ENCODE assay signal across 9 mouse cellular contexts in the genomic region with DNA sequence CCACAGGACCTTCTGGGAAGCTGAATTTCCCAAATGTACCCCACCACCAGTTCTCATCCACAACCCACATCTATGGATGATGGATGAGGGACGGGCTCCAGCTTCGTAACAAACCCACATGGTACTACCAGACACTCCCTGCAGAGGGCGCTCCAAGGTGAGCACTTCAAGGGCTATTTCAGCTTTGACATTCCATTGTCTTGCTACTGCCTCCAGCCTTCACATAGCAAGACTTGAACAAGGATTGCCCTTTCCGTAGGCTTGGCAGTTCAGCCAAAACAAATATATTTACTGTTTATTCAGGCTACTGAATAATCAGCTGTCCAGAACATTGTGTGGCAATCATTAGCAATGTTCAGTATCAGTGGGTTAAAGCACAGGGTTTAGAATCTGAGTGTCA. TPM values are rescaled to one million over a fixed set of nuclear protein-coding genes. Genes with fewer than 3 reads are reported as not detected.
DNase-seq lines count a peak whose midpoint lies in the region; ATAC-seq and TF ChIP-seq lines count a peak whose summit lies in the region.
"Had no signal": no experiment of that assay in that cellular context is flagged by ENCODE, and none has a peak within 500 bp of the region (broad histone marks: within the 10 kb centered on the region; RNA-seq: fewer than 3 reads in every experiment).

No protein-coding gene starts in this region.

- H3K27ac ChIP-seq in forebrain, embryonic 10.5 days = no peak overlapping the region
- no peak overlapping the region for H3K27ac ChIP-seq in forebrain, embryonic 12.5 days
- H3K27ac ChIP-seq in ES-E14 (ENCODE audit: insufficient read depth, low read depth, low read length, poor library complexity, severe bottlenecking) = no peak overlapping the region

- 35% methylated on average over 4 of the region's 4 CpGs for WGBS in forebrain, embryonic 10.5 days
- 19% methylated on average over 4 of the region's 4 CpGs for WGBS in forebrain, embryonic 12.5 days

- H3K36me3 ChIP-seq in forebrain, embryonic 10.5 days (replicated peaks) = no peaks in the 10 kb centered on the region
- no peaks in the 10 kb centered on the region for H3K36me3 ChIP-seq in forebrain, embryonic 12.5 days (replicated peaks)
- no peaks in the 10 kb centered on the region for H3K36me3 ChIP-seq in ES-E14 (ENCODE audit: control insufficient read depth, insufficient read depth, low read length, poor library complexity, severe bottlenecking)

- in situ Hi-C loops in ES-E14 (cut with MboI; ENCODE audit: low sequenced_read_pairs in 2 of 2, unreplicated experiment in 2 of 2) = no loop called here

- no peaks in the 10 kb centered on the region for H3K9me3 ChIP-seq in forebrain, embryonic 10.5 days
- H3K9me3 ChIP-seq in forebrain, embryonic 12.5 days = no peaks in the 10 kb centered on the region
- no peaks in the 10 kb centered on the region for H3K9me3 ChIP-seq in ES-E14 (ENCODE audit: control insufficient read depth, insufficient read depth, low read depth, low read length)

- peak; percentile 46 for DNase-seq in forebrain, embryonic 10.5 days (ENCODE audit: extremely low spot score, low spot score)
- peak; percentile 87 for DNase-seq in ES-E14 (ENCODE audit: low read depth, low spot score)
- peak; percentile 34 for DNase-seq in c-Kit-positive CD71-positive TER-119-positive erythroid progenitor cells, embryonic 14.5 days (ENCODE audit: low spot score)
- DNase-seq in gastrocnemius, adult 8-10 months (ENCODE audit: low spot score in 2 of 2) = peak; percentile 51 to 58
- peak; percentile 71 for DNase-seq in layer of hippocampus, adult 11-12 months (ENCODE audit: low spot score)
- peak; percentile 66 to 83 for DNase-seq in lung, postnatal 4 days
- DNase-seq in spleen, postnatal 4 days (ENCODE audit: low spot score in 2 of 2) = peak; percentile 51 to 84

- H3K4me3 ChIP-seq in forebrain, embryonic 10.5 days = no peak overlapping the region
- H3K4me3 ChIP-seq in forebrain, embryonic 12.5 days (replicated peaks) = no peak overlapping the region
- peak overlapping the region in 1 of 2 experiments; percentile 1; a peak in 1 of 4 replicates for H3K4me3 ChIP-seq in ES-E14 (ENCODE audit: insufficient read depth in 1 of 2, low read depth in 1 of 2, low read length in 2 of 2, poor library complexity in 1 of 2, severe bottlenecking in 1 of 2)

- H3K4me1 ChIP-seq in forebrain, embryonic 10.5 days = peaks cover 4% of the 10 kb centered on the region
- peaks cover 5% of the 10 kb centered on the region for H3K4me1 ChIP-seq in forebrain, embryonic 12.5 days
- H3K4me1 ChIP-seq in ES-E14 (ENCODE audit: control insufficient read depth in 2 of 2, insufficient read depth in 2 of 2, low read length in 2 of 2, poor library complexity in 1 of 2) = no peaks in the 10 kb centered on the region

- no peak for ATAC-seq in forebrain, embryonic 12.5 days (ENCODE audit: low FRiP score)

- no peak overlapping the region for H3K4me2 ChIP-seq in forebrain, embryonic 12.5 days

- H3K9ac ChIP-seq in forebrain, embryonic 12.5 days = no peak overlapping the region
- no peak overlapping the region for H3K9ac ChIP-seq in ES-E14 (ENCODE audit: insufficient read depth, low read depth, low read length, poor library complexity, severe bottlenecking)

- H3K27me3 ChIP-seq in forebrain, embryonic 10.5 days (ENCODE audit: poor library complexity, severe bottlenecking) = 0 out of 2 replicates have a peak, but pooled peaks cover 2% of the 10 kb centered on the region
- H3K27me3 ChIP-seq in forebrain, embryonic 12.5 days = peaks cover 16% of the 10 kb centered on the region; the same call in 1 of the 2 replicates

TF ChIP-seq in ES-E14, 5 proteins besides CTCF, POLR2A, EP300 and RAD21:
- TF ChIP-seq HCFC1 (IDR thresholded peaks at IDR 0.05; ENCODE audit: borderline replicate concordance, insufficient read depth, low read length) (no peak), CHD2 (IDR thresholded peaks at IDR 0.05; ENCODE audit: low read depth, low read length) (no peak), MAFK (IDR thresholded peaks at IDR 0.05; ENCODE audit: insufficient read depth, low read depth, low read length) (no peak), ZC3H11A (IDR thresholded peaks at IDR 0.05; ENCODE audit: borderline replicate concordance, low read depth, low read length) (peak; percentile 36; the same call in 1 of the 2 replicates), ZNF384 (IDR thresholded peaks at IDR 0.05; ENCODE audit: low read depth, low read length) (no peak)

RNA-seq across cellular contexts. Expression of gene Ces4a, which starts 6.8 kb away (rescaled TPM):
- polyA plus RNA-seq in forebrain, embryonic 10.5 days (2016; fragmentation: Nextera tagmentation; extraction: Ambion mirVana) = not detected in 2 replicates
- polyA plus RNA-seq in forebrain, embryonic 12.5 days (2016; fragmentation: Nextera tagmentation; extraction: Ambion mirVana) = not detected in 2 replicates
- total RNA-seq in ES-E14 (2012; rRNA removed) = not detected in 2 replicates
- not detected for total RNA-seq in gastrocnemius, adult 8-10 months (2022)
- total RNA-seq: left cerebral cortex, postnatal 36 days had no signal

RNA-seq across cellular contexts. Expression of gene Cbfb, which starts 32.1 kb away (rescaled TPM):
- 51.8 and 52.1 TPM in 2 replicates for polyA plus RNA-seq in forebrain, embryonic 10.5 days (2016; fragmentation: Nextera tagmentation; extraction: Ambion mirVana)
- polyA plus RNA-seq in forebrain, embryonic 12.5 days (2016; fragmentation: Nextera tagmentation; extraction: Ambion mirVana) = 58.3 and 60.0 TPM in 2 replicates
- total RNA-seq in ES-E14 (2012; rRNA removed) = 36.2 and 47.0 TPM in 2 replicates
- total RNA-seq in gastrocnemius, adult 8-10 months (2022) = 10 to 100 TPM; 87.8 to 96.8 (median 94.6) TPM

RNA-seq across cellular contexts. Expression of gene Ces3b, which starts 54.9 kb away (rescaled TPM):
- polyA plus RNA-seq in forebrain, embryonic 10.5 days (2016; fragmentation: Nextera tagmentation; extraction: Ambion mirVana) = not detected in 2 replicates
- polyA plus RNA-seq in forebrain, embryonic 12.5 days (2016; fragmentation: Nextera tagmentation; extraction: Ambion mirVana) = not detected in 2 replicates
- total RNA-seq in ES-E14 (2012; rRNA removed) = not detected in 2 replicates
- not detected for total RNA-seq in gastrocnemius, adult 8-10 months (2022)
- total RNA-seq: left cerebral cortex, postnatal 36 days had no signal

Comparison
In these comparisons a context has a peak if more than half of its experiments do, and no peak if none do; other contexts are left out.
1. DNase-seq: peak in every context shown above with its lines; median percentile 87 in ES-E14; 74 in lung, postnatal 4 days; 71 in layer of hippocampus, adult 11-12 months; 68 in spleen, postnatal 4 days; 54 in gastrocnemius, adult 8-10 months; 46 in forebrain, embryonic 10.5 days; 34 in c-Kit-positive CD71-positive TER-119-positive erythroid progenitor cells, embryonic 14.5 days.